Mouse (Mus musculus): Measurements from ENCODE around the gene Nck2.

Gene Nck2

DNA sequence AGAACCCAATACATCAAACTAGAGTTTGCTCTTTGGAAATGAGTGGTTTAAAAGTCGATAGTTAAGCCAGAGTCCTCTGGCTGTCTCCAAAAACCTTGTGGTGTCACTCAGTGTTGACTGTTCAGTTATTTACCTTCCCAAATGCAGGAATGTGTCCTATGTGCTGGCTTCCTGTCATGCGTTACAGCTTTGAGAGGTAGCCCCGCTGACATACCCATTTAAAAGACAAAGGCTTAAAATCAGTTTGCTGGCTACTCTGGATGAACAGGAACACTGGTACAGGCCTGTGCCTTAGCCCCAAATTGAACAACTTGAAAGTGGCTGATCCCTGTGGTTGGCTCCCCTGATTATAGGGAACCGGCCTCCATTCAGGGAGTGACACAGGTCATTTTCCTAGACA is 126.7 kb downstream of the Nck2 start:
- DNase-seq (ENCODE audit: low spot score in 2 of 2): no peak

DNA sequence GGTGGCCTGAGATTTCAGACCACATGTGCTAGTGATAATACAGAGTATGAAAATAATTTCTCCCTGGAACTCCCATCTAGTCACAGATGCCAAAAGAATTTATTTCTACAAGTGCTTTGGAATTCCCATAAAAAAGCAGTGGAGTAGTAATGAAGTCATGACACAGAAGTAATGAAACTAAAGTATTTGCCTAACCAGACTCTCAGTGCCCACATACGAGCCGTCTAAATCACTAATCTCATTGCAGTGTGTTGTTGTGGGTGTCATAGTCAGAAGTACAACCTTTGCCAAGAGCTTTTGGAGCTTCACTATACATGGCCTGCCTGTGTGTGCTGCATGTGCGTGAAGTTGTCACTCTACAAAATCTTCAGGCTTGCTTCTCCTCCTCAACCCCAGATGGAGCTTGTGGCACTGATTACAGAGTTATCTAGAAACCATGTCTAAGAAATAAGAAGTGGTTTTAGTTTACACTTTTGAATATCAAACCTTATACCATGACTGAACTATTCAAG is 130.5 kb downstream of the Nck2 start:
- DNase-seq (ENCODE audit: low spot score in 2 of 2): no peak

DNA sequence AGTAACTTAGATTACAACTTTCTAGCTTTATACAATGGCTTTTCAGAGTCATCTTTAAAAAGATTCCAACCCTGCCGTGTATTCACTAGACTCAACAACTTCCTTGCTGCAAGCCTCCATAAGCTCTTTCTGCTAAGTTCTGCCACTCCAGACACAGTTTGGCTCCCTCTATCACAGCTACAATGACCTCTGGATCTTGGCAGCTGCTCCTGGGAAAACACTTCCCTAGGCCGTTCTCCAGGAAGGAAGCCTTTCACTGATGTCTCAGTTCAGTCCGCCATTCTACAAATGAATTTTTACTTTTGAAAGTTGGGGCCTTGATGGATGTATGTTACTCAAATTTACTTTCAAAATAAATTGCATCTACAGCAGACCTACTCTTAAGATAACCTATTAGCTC is 133.0 kb downstream of the Nck2 start:
- no peak for DNase-seq (ENCODE audit: low spot score in 2 of 2)

DNA sequence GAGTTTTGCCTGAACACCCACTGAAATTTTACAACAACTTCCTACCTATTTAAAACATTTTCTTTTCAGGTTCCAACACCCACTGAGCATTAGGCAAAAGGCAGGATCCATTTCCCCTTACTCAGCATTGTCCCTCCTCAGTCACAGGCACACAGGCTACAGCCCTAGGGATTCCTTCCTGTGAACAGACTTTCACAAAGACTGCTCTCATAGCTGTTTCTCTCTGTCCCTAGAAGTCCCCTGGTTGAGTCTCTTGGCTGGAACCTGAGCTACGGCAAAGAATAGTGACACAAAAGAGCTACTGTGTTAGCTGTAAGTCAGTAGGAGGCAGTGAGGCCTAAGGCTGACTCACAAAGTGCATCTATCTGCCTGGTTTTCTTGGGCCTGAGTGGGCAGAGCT is 139.2 kb downstream of the Nck2 start:
- DNase-seq (ENCODE audit: low spot score in 2 of 2): peak; percentile 8 to 9

DNA sequence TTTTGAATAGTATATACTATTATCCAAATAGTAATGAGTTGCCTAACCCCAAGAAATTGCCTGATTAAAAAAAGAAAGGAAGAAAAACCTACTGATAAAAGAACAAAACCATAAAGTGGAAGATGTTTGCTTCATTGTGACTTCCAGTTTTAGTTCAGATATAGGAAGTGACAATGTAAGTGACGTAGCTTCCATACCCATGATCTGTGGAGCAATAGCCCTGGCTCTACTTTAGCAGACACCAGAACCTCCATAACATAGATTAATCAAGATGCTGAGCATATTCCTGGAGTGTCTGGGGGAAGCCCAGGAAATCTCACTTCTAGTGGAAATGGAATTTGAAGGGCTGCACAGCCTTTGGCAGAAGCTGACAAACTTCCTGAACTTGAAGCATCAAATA is 144.6 kb downstream of the Nck2 start:
- DNase-seq (ENCODE audit: low spot score in 2 of 2): no peak

DNA sequence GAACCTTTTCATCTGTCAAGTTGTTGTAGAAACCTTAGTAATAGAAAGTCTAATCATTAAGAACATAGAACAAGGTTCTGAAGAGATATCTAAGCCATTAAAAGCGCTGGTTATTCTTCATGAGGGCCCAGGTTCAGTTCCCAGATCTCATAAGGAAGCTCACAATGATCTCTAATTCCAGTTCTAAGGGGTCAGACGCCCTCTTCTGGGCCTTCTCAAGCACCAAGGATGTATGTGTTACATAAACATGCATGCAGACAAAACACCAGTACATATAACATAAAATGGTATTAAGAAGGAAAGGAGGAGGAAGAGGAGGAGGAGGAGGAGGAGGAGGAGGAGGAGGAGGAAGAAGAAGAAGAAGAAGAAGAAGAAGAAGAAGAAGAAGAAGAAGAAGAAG is 145.5 kb downstream of the Nck2 start:
- no peak for DNase-seq (ENCODE audit: low spot score in 2 of 2)

DNA sequence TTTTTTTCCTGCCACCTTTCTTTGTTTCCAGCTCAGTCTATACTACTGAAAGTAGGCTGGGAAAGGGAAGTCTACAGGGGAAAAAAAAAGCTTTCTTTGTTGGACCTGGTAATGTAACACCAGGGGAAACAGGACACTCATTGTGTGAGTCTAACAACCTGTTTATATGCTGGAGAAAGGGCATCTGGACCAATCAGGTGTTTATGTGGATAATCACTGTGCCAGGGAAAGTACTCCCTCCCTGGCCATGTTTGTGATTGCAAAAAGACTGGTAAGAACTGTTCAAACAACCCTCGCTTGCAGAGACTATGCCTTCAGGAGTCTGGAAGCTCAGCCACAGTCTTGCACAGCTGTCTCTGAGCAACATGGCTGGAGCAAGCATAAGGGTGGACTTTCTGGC is 146.3 kb downstream of the Nck2 start:
- DNase-seq (ENCODE audit: low spot score in 2 of 2): no peak

DNA sequence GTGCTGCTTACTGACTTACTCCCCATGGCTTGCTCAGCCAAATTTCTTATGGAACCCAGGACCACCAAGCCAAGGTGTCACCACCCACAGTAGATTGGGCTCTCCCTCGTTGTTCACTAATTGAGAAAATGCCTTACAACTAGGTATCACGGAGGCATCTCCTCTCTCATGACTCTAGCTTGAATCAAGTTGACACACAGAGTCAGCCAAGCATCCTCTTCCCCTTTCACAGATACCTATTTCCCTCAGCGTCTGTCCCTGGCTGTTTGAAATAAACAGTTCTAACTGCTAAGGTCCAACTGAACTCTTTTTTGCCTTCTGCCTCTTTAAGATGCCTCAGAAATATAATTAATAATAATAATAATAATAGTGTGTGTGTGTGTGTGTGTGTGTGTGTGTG is 148.7 kb downstream of the Nck2 start:
- no peak for DNase-seq (ENCODE audit: low spot score in 2 of 2)

DNA sequence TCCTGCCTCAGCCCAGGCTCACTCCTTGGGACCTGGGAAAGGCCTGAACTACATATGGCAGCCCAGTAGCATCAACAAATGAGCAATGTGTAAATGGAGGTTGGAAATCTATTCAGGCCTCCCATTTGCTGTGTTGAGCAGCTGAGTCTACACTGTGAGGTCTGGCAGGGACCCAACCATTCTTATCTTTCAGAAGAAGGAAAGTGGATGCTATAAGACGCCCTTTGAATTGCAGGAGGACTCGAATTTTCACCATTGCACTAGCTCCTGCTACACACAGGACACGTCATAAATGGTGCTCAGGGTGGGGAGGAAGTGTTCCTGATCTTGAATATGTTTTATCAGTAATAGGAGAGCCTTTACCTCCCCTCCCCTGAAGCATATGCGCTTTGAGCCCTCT is 150.4 kb downstream of the Nck2 start:
- DNase-seq (ENCODE audit: low spot score in 2 of 2): no peak

DNA sequence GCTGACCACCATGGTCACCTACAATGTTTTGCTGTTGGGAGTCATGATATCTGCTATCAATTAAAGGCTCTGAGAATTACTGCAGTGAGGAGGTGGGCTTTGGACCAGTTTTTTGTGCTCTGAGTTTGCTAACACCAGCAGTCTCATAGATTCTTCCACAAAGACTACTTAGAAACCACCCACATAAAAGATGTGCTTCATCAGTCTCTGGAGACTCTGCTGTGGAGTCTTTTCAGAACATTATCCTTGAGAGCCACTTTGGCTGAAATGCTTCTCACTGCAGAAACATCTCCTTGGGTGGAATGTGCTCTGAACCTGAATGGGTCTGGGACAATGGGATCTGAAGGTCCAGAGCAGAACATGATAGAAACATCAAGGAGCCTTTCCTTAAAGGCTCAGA is 153.4 kb downstream of the Nck2 start:
- DNase-seq (ENCODE audit: low spot score in 2 of 2): no peak

DNA sequence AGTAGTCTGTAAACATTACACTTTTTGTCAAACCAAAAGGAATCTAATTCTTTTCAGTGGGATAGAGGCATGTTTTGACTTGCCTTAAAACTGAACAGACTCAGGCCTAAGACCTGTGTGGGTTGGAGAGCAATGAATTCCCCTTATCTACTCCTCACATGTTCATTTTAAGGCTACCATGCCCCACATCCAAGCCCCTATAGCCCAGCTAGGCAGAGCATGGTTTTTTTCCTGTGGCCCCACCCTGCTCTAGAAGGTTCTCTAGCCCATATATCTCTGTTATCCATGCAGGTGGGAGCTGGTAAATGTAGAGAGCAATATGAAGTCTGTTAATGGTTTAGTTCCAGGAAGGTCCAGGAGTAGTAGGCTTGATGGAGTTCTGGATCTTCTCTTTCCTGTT is 155.1 kb downstream of the Nck2 start:
- no peak for DNase-seq (ENCODE audit: low spot score in 2 of 2)

DNA sequence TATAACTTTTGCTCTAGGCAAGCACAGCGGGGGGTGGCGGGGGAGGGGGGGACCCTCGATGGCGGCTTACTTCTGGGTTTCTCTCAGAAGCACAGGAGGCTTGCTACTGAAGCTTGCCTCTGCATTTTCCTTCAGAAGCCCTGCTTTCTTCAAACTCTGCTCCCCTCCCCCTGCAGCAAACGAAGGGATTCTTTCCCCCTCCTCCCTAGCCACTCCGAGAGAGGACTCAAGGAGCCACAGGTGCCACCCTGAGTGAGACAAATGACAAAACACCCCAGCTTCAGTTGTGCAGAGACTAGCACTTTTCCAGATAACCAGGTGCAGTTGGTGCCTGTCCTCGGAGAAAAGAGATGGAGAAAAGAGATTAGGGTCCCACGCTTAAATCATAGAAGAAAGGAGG is 156.7 kb downstream of the Nck2 start:
- no peak for DNase-seq (ENCODE audit: low spot score in 2 of 2)

DNA sequence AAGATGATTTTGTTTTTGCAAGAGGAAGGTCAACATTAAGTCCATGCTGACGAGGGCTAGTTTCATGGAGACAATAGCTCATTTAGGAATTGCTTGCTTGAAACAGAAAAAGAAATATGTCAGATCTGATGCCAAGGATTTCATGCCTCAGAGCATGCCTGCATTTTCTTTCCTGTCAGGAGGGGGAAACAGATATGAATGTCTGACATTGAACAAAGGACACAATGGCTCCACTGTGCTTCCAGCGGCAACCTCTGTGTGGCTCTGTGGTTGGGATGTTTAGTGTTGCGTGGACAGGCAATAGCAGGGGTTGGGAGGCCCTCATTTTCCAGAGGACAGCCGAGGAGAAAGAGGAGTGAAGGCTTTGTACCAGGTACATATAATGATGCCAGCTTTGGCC is 171.6 kb downstream of the Nck2 start:
- no peak for DNase-seq (ENCODE audit: low spot score in 2 of 2)
